Mouse (Mus musculus) neural tube, embryonic 12.5 days (tissue): ENCODE data around the gene Zar1l. TPM values are rescaled to one million over a fixed set of nuclear protein-coding genes. Genes with fewer than 3 reads are reported as not detected.

Experiments
- ATAC-seq: fragments of 200-750 bp; cut with Nextera tagmentation; 2 replicates; pipeline ENCODE4 v1.8.0; 2017; ENCODE audit warnings: low read depth, mild to moderate bottlenecking, moderate TSS enrichment, moderate library complexity; ENCODE audit not compliant: low FRiP score
- H3K27ac ChIP-seq: fragments of 300-500 bp; sonication (generic); 2 replicates; pipeline ENCODE4 v1.5.1; 2016
- H3K27me3 ChIP-seq: fragments of 300-500 bp; sonication (generic); replicated peaks from 2 replicates; pipeline ENCODE4 v1.6.1; 2016; ENCODE audit warnings: mild to moderate bottlenecking
- H3K36me3 ChIP-seq: fragments of 300-500 bp; sonication (generic); 2 replicates; pipeline ENCODE4 v1.6.1; 2016; ENCODE audit warnings: mild to moderate bottlenecking
- H3K4me1 ChIP-seq: fragments of 300-500 bp; sonication (generic); 2 replicates; pipeline ENCODE4 v1.6.1; 2016
- H3K4me2 ChIP-seq: fragments of 300-500 bp; sonication (generic); replicated peaks from 2 replicates; pipeline ENCODE4 v1.6.1; 2016; ENCODE audit warnings: mild to moderate bottlenecking
- H3K4me3 ChIP-seq: fragments of 300-500 bp; sonication (generic); 2 replicates; pipeline ENCODE4 v1.5.1; 2016
- H3K9ac ChIP-seq: fragments of 300-500 bp; sonication (generic); 2 replicates; pipeline ENCODE4 v1.6.1; 2016; ENCODE audit warnings: mild to moderate bottlenecking
- H3K9me3 ChIP-seq: fragments of 300-500 bp; sonication (generic); 2 replicates; pipeline ENCODE4 v1.6.1; 2016; ENCODE audit warnings: mild to moderate bottlenecking
- WGBS: fragments of 180-500 bp; shearing (Covaris S2); methylation state at CpG from one replicate; pipeline ENCODE4 v1.1.7; 2016; 5-methylcytosine and 5-hydroxymethylcytosine counted together
- polyA plus RNA-seq: library from polyadenylated mRNA; unstranded; fragments of >200 nt; fragmentation: Nextera tagmentation; extraction: Ambion mirVana; gene quantifications from 2 replicates; pipeline ENCODE4 v1.2.1, GENCODE M21; 2016

The Zar1l gene
- polyA plus RNA-seq, 1 experiment from 2014 or later, result not detected

DNA sequence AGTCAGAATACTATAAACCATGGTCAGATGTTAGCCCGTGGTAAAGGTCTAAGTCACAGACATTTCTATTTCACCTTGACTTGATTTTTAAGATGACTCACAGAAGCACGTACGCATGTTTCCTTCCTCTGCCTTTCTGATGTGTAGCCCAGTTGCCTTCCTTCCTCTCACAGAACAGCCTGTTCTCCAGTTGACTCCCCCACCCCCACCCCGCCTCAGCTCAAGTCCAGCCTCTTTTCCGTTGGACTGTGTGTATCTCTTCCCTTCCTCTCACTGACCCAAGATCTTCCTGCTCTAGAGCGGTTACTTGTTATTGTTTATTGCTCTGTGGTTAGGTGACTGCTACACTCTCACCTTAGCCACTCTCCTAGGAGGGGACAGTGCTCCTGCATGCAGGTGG lies 49.5 kb downstream of the Zar1l start:
- Histone ChIP-seq H3K4me3 (no peak overlapping the region), H3K4me2 (no peak overlapping the region), H3K36me3 (peaks cover 26% of the 10 kb centered on the region), H3K27me3 (no peaks in the 10 kb centered on the region), H3K9me3 (no peaks in the 10 kb centered on the region; the same call in 1 of the 2 replicates), H3K9ac (no peak overlapping the region), H3K27ac (no peak overlapping the region), H3K4me1 (no peaks in the 10 kb centered on the region)
- no peak for ATAC-seq
- WGBS, result 83% methylated on average over 6 of the region's 6 CpGs

DNA sequence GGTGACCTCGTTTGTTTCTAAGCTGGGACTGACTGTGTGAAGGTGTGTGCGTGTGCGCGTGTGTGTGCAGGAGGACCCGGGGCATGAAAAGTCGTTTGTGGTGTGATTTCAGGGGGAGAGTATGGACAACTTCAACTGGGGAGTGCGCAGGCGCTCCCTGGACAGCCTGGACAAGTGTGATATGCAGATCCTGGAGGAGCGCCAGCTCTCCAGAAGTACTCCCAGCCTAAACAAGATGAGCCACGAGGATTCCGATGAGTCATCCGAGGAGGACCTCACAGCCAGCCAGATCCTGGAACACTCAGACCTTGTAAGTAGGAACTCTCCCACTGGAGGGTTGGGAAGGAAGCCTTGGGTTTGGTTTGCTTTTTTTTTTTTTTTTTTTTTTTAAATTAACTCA lies 51.8 kb downstream of the Zar1l start:
- Histone ChIP-seq H3K27ac (no peak overlapping the region), H3K9ac (no peak overlapping the region), H3K4me1 (no peaks in the 10 kb centered on the region), H3K4me2 (no peak overlapping the region), H3K27me3 (no peaks in the 10 kb centered on the region), H3K36me3 (peaks cover 9% of the 10 kb centered on the region), H3K4me3 (no peak overlapping the region), H3K9me3 (no peaks in the 10 kb centered on the region)
- 88% methylated on average over 12 of the region's 12 CpGs for WGBS
- no peak for ATAC-seq

DNA sequence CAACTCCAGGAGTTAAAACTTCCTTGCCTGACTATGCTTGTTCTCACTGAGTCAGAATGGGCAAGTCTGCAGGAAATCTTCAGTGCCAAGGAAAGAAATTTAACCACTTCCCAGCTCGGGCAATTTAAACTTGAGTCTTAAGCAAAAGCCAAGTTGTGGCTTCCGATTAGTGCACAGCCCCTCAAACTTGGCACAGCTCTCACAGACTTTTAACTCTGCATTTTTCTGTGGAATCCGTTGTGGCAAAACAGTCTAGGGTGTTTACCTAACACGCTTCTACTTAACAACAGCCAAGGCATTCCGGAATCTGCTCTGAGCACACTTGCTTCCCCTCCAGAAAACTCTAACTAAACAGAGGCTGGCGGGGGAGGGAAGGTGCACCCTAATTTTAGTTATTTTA lies 52.7 kb downstream of the Zar1l start:
- no peak for ATAC-seq
- WGBS, result 87% methylated on average over 6 of the region's 6 CpGs
- Histone ChIP-seq H3K9me3 (no peaks in the 10 kb centered on the region), H3K4me1 (no peaks in the 10 kb centered on the region), H3K4me2 (no peak overlapping the region), H3K9ac (no peak overlapping the region), H3K27me3 (no peaks in the 10 kb centered on the region), H3K4me3 (no peak overlapping the region), H3K27ac (no peak overlapping the region), H3K36me3 (peaks cover 9% of the 10 kb centered on the region)

DNA sequence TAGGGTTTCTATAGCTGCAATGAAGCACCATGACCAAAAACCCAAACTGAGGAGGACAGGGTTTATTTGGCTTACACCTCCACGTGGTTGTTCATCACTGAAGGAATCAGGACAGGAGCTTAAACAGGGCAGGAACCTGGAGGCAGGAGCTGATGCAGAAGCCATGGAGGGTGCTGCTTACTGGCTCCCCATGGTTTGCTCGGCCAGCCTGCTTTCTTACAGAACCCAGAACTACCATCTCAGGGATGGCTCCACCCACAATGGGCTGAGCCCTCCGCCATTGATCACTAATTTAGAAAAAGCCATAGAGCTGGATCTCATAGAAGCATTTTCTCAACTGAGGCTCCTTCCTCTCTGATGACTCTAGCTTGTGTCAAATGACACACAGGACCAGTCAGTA lies 53.2 kb downstream of the Zar1l start:
- WGBS, result 68% methylated on average over 3 of the region's 3 CpGs
- H3K36me3 ChIP-seq, result peaks cover 10% of the 10 kb centered on the region
- H3K4me2 ChIP-seq, result no peak overlapping the region

GRCm38 (mm10) chr5:150459801-150460200 lies 58.2 kb downstream of the Zar1l start:
- 84% methylated on average over 4 of the region's 4 CpGs for WGBS
- H3K4me1 ChIP-seq, result no peaks in the 10 kb centered on the region
- H3K4me2 ChIP-seq, result no peak overlapping the region
- no peak overlapping the region for H3K27ac ChIP-seq
- no peak overlapping the region for H3K9ac ChIP-seq
- peaks cover 25% of the 10 kb centered on the region for H3K36me3 ChIP-seq
- 0 out of 2 replicates have a peak, but pooled peaks cover 2% of the 10 kb centered on the region for H3K9me3 ChIP-seq
- no peak for ATAC-seq
- H3K4me3 ChIP-seq, result no peak overlapping the region
- no peaks in the 10 kb centered on the region for H3K27me3 ChIP-seq

More for the DNA sequence above, 53.2 kb downstream of the Zar1l start:
- Histone ChIP-seq H3K9me3 (0 out of 2 replicates have a peak, but pooled peaks cover 2% of the 10 kb centered on the region), H3K27ac (no peak overlapping the region), H3K27me3 (no peaks in the 10 kb centered on the region), H3K4me3 (no peak overlapping the region), H3K9ac (no peak overlapping the region), H3K4me1 (no peaks in the 10 kb centered on the region)
- ATAC-seq, result no peak

DNA sequence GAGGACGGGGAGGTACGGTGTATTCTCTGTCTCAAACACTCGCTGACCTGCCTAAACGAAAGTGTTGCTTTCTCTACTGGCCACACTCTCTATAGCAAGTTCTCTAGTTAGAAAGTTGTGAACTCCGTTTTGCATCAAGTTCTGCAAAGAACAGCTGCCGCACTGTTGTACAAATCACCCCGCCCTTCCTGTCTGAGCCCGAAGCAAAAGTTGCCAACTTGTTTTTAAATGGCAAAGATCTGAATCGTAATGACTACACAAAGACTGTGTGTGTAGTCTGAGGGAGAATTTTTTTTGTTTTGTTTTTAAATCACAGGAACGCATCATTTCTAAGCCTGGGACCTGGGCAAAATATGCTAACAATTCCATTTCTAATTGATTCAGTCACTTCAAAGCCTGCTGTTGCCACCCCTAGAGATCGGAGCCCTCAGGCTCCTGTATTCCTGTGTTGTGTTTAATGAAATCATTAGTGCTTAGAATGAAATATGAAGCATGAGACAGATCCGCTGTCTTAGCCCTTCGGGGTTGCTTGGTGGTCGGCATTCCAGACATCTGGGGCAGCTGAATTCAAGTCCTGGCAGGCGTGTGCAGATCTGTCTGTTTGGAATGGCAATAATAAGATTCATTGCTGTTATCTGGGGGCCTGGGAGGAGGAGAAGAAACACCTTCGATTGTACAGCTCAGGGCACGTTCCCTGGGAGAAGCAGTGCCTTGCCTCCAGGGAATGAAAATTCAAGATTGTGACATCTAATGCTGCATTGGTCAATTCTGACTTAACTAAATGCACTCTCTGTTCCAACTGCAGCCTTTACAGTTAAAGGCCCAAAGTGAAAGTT lies 59.8 kb downstream of the Zar1l start:
- WGBS, result 48% methylated on average over 17 of the region's 17 CpGs
- Histone ChIP-seq H3K9ac (no peak overlapping the region), H3K27ac (no peak overlapping the region), H3K9me3 (peaks cover 2% of the 10 kb centered on the region; the same call in 1 of the 2 replicates), H3K4me1 (no peaks in the 10 kb centered on the region), H3K4me3 (no peak overlapping the region), H3K27me3 (no peaks in the 10 kb centered on the region), H3K36me3 (peaks cover 42% of the 10 kb centered on the region), H3K4me2 (peak overlapping the region; percentile 12; the same call in 1 of the 2 replicates)
- ATAC-seq, result peak; percentile 81

DNA sequence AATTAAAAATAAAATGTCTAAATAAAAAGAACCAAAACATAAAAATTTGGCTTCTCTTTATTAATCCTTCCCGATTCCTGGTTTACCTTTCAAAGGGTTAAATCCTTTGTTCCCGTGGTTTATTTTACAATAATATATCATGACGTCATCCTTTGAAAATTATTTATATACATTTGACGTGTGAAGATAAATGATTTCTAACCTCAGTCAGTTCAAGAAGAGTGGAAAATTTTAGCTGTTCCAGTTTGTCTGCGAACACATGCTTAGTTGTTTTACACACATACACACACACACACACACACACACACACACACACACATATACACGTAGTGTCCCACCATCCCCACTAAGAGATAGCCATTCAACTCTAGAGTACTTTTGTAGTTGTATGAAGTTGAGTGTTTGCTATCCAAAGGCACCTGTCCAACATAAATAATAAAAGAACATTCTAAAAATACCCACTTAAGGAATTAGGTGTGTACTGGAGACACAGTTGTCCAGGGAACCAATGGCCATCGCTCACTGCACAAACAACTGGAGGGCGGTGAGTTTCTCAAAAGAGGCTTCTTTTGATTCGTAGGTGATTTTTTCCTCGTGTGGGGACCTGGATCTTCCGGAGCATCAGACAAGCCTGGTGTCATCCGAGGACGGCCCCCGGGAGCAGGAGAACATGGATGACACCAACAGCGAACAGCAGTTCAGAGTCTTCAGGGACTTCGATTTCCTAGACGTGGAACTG lies 60.6 kb downstream of the Zar1l start:
- 0 out of 2 replicates have a peak overlapping the region, but pooled peaks have one; percentile 12 for H3K4me2 ChIP-seq
- no peak; the same call in 1 of the 2 replicates for ATAC-seq
- 83% methylated on average over 17 of the region's 17 CpGs for WGBS
- no peak overlapping the region for H3K9ac ChIP-seq
- H3K27ac ChIP-seq, result no peak overlapping the region
- peaks cover 50% of the 10 kb centered on the region for H3K36me3 ChIP-seq
- H3K4me3 ChIP-seq, result no peak overlapping the region
- no peaks in the 10 kb centered on the region for H3K4me1 ChIP-seq
- H3K9me3 ChIP-seq, result peaks cover 8% of the 10 kb centered on the region
- no peaks in the 10 kb centered on the region for H3K27me3 ChIP-seq

Other genes starting within 250 kb of the Zar1l start
- gene Brca2, start 4.5 kb upstream of the Zar1l start, polyA plus RNA-seq, result 16.0 and 19.2 TPM in 2 replicates
- gene N4bp2l1, start 79.0 kb upstream of the Zar1l start, polyA plus RNA-seq, result 4.6 and 4.9 TPM in 2 replicates
- gene N4bp2l2, start 148.0 kb upstream of the Zar1l start, polyA plus RNA-seq, result 39.4 and 41.1 TPM in 2 replicates
- gene Pds5b, start 155.6 kb upstream of the Zar1l start, polyA plus RNA-seq, result 33.8 and 34.4 TPM in 2 replicates